Comparison of ENCODE assay signal across 8 mouse cellular contexts in genomic region chr15:61102421-61103412, GRCm38 (mm10).
A peak's percentile ranks its signal among the peaks of the same experiment; 100 is the strongest.
DNase-seq lines count a peak whose midpoint lies in the region; ATAC-seq lines count a peak whose summit lies in the region.

No protein-coding gene starts in this region.

- 39% methylated on average over 7 of the region's 7 CpGs for WGBS in heart, embryonic 12.5 days
- 6% methylated on average over 7 of the region's 7 CpGs for WGBS in forebrain, embryonic 15.5 days

- 0 out of 2 replicates have a peak, but pooled peaks cover 2% of the 10 kb centered on the region for H3K4me1 ChIP-seq in heart, embryonic 12.5 days (replicated peaks)
- H3K4me1 ChIP-seq in forebrain, embryonic 15.5 days, result peaks cover 7% of the 10 kb centered on the region

- H3K27me3 ChIP-seq in heart, embryonic 12.5 days (replicated peaks), result no peaks in the 10 kb centered on the region
- no peaks in the 10 kb centered on the region for H3K27me3 ChIP-seq in forebrain, embryonic 15.5 days

- DNase-seq in heart, adult 8-10 months (ENCODE audit: low spot score), result peak; percentile 42
- peak; percentile 45 to 53 for DNase-seq in B cell, adult 2 months
- peak; percentile 61 for DNase-seq in ZHBTc4 (ENCODE audit: low read depth, low spot score)
- peak; percentile 10 for DNase-seq in layer of hippocampus, adult 9-11 months
- peak; percentile 63 for DNase-seq in naive thymus-derived CD4-positive, alpha-beta T cell, adult 2 months (ENCODE audit: low read depth)
- no peak for DNase-seq in urinary bladder, adult 2 months (ENCODE audit: low spot score)

- no peak overlapping the region for H3K9ac ChIP-seq in heart, embryonic 12.5 days
- no peak overlapping the region for H3K9ac ChIP-seq in forebrain, embryonic 15.5 days (replicated peaks)

- H3K36me3 ChIP-seq in heart, embryonic 12.5 days, result no peaks in the 10 kb centered on the region
- no peaks in the 10 kb centered on the region for H3K36me3 ChIP-seq in forebrain, embryonic 15.5 days

- H3K27ac ChIP-seq in heart, embryonic 12.5 days (ENCODE audit: poor library complexity, severe bottlenecking), result no peak overlapping the region
- H3K27ac ChIP-seq in forebrain, embryonic 15.5 days (replicated peaks), result no peak overlapping the region

- no peaks in the 10 kb centered on the region for H3K9me3 ChIP-seq in heart, embryonic 12.5 days (replicated peaks)
- H3K9me3 ChIP-seq in forebrain, embryonic 15.5 days, result no peaks in the 10 kb centered on the region

- no peak overlapping the region for H3K4me2 ChIP-seq in heart, embryonic 12.5 days
- peak overlapping the region; percentile 23; the same call in 1 of the 2 replicates for H3K4me2 ChIP-seq in forebrain, embryonic 15.5 days (replicated peaks)

- no peak for ATAC-seq in heart, embryonic 12.5 days (ENCODE audit: insufficient number of reproducible peaks, low FRiP score)
- peak; percentile 78 for ATAC-seq in forebrain, embryonic 15.5 days (replicated peaks)

- no peak overlapping the region for H3K4me3 ChIP-seq in heart, embryonic 12.5 days
- no peak overlapping the region for H3K4me3 ChIP-seq in forebrain, embryonic 15.5 days
